Mouse (Mus musculus) small intestine, adult 10 weeks (tissue): ENCODE measurements around the gene Ehf. TPM values are rescaled to one million over a fixed set of nuclear protein-coding genes. Genes with fewer than 3 reads are reported as not detected.

Experiments
- polyA plus RNA-seq: library from polyadenylated mRNA; stranded (reverse); fragments of 350-450 nt; fragmentation: Illumina TruSeq; extraction: RNeasy Lipid Tissue Mini Kit (QIAGEN cat#74804); gene quantifications from one replicate; pipeline ENCODE4 v1.2.3, GENCODE M21; 2014; ENCODE audit warnings: low replicate concordance

Ehf gene
- polyA plus RNA-seq = 84.2 TPM

GRCm38 (mm10) chr2:103303132-103303531, at the start of gene Ehf:
Gene Ehf, minus strand, starts transcription at chr2:103303278.

Other genes with a start within 250 kb of the Ehf start
- 25.1 TPM for gene Pdhx, start 229.8 kb downstream of the Ehf start, polyA plus RNA-seq
- 16.8 TPM for gene Apip, start 229.6 kb downstream of the Ehf start, polyA plus RNA-seq
- not detected for gene Elf5, start 108.4 kb upstream of the Ehf start, polyA plus RNA-seq
- 812 TPM for gene Cat, start 181.9 kb upstream of the Ehf start, polyA plus RNA-seq